Mouse (Mus musculus) embryo, embryonic 10 days (tissue): ENCODE measurements around the gene 2700097O09Rik.
"Not testable (repeated sequence)": the region's sequence is repeated elsewhere in the genome, so short reads cannot be mapped to it uniquely, and the experiment has no call there.

Experiments used
- DNase-seq: peaks from one replicate; pipeline ENCODE4 v3.0.0-alpha.2; 2015; ENCODE audit warnings: low spot score

The 2700097O09Rik gene

GRCm38 (mm10) chr12:55079726-55080600 is at the start of gene 2700097O09Rik, which contains the start of gene Srp54a:
Gene 2700097O09Rik, minus strand, starts transcription at chr12:55080110.
Gene Srp54a, plus strand, starts transcription at chr12:55080262.
- peak; percentile 95 for DNase-seq

GRCm38 (mm10) chr12:55124731-55125130 is 44.8 kb upstream of the 2700097O09Rik start:
- DNase-seq = not testable (repeated sequence)

- DNase-seq = not testable (repeated sequence)
Measured at GRCm38 (mm10) chr12:55124242-55124641, 44.3 kb upstream of the 2700097O09Rik start, which contains the start of gene Fam177a. Gene Fam177a, plus strand, starts transcription at chr12:55124469.

GRCm38 (mm10) chr12:55112616-55113015 is 32.7 kb upstream of the 2700097O09Rik start:
- not testable (repeated sequence) for DNase-seq

- not testable (repeated sequence) for DNase-seq
Measured at GRCm38 (mm10) chr12:55092127-55092526, 12.2 kb upstream of the 2700097O09Rik start.

- not testable (repeated sequence) for DNase-seq
Measured at GRCm38 (mm10) chr12:55080601-55080942, 662 bp upstream of the 2700097O09Rik start.

GRCm38 (mm10) chr12:55078706-55079105 is 1.2 kb downstream of the 2700097O09Rik start:
- not testable (repeated sequence) for DNase-seq

GRCm38 (mm10) chr12:55075296-55075695 is 4.6 kb downstream of the 2700097O09Rik start:
- DNase-seq = no peak

- no peak for DNase-seq
Measured at GRCm38 (mm10) chr12:55073686-55074085, 6.2 kb downstream of the 2700097O09Rik start.

- DNase-seq = no peak
Measured at GRCm38 (mm10) chr12:55072495-55072894, 7.4 kb downstream of the 2700097O09Rik start.

- no peak for DNase-seq
Measured at GRCm38 (mm10) chr12:55062141-55062540, 17.8 kb downstream of the 2700097O09Rik start.

GRCm38 (mm10) chr12:55061006-55061405 is 18.9 kb downstream of the 2700097O09Rik start:
- DNase-seq = no peak

GRCm38 (mm10) chr12:55060212-55060898 is 19.6 kb downstream of the 2700097O09Rik start:
- DNase-seq = no peak

- DNase-seq = no peak
Measured at GRCm38 (mm10) chr12:55059812-55060211, 20.1 kb downstream of the 2700097O09Rik start.

- DNase-seq = no peak
Measured at GRCm38 (mm10) chr12:55058865-55059615, 20.9 kb downstream of the 2700097O09Rik start.

- DNase-seq = no peak
Measured at GRCm38 (mm10) chr12:55056703-55057102, 23.2 kb downstream of the 2700097O09Rik start.

GRCm38 (mm10) chr12:55054551-55055241 is 25.2 kb downstream of the 2700097O09Rik start:
- no peak for DNase-seq

GRCm38 (mm10) chr12:55053267-55053666 is 26.6 kb downstream of the 2700097O09Rik start:
- no peak for DNase-seq

GRCm38 (mm10) chr12:55051210-55052173 is 28.4 kb downstream of the 2700097O09Rik start:
- peak; percentile 21 for DNase-seq

GRCm38 (mm10) chr12:55049731-55050353 is 30.1 kb downstream of the 2700097O09Rik start:
- no peak for DNase-seq
